Mouse (Mus musculus) right cerebral cortex, postnatal 36 days (tissue): ENCODE measurements around the gene Gm42715.
"Not testable (repeated sequence)": the region's sequence is repeated elsewhere in the genome, so short reads cannot be mapped to it uniquely, and the experiment has no call there.

Source experiments
- DNase-seq, 2 experiments: peaks; one replicate each; pipeline ENCODE4 v3.0.0; 2022; ENCODE audit warnings: low spot score in 2 of 2, mixed read lengths in 1 of 2

Gm42715 gene

DNA sequence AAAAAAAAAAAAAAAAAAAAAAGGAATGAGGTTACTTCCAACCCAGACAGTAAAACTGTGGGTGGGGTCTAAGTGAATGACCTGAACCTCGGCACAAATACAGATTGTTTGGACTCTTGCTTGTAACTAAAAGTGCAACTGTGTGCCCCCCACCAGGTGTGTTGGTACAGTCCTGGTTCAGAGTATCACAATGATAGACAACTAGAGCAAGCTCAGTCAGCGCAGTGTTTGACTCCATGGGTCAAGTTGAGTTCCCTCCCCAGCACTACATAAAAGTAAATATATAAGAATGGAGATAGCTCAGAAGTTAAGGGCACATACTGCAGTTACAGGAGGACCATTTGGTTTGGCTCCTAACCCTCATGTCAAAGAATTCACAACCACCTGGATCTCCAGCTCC is 22.0 kb upstream of the Gm42715 start:
- no peak for DNase-seq

DNA sequence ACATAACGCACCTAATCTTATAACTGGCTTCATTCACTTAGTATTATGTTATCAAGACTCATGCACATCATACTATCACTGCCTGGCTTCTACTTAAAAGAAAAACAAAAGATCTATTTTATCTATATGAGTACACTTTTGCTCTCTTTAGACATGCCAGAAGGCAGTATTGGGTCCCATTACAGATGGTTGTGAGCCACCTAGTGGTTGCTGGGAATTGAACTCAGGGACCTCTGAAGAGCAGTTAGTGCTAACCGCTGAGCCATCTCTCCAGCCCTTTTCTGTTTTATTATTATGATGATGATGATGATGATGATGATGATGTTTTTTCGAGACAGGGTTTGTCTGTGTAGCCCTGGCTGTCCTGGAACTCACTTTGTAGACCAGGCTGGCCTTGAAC is 21.0 kb upstream of the Gm42715 start:
- no peak for DNase-seq

DNA sequence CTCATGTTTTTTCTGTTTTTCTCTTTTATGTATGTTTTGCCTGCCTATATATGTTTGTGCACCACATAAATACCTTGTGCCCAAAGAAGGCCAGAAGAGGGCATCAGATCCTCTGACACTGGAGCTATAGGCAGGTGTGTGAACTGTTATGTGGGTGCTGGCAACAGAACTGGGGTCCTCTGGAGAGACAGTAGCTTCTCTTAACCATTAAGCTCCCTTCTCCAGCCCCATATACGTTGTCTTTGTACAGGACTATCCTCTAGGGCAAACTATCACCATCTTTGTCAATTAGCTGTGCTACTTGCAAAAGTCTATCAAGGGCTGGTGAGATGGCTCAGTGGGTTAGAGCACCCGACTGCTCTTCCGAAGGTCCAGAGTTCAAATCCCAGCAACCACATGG is 11.1 kb upstream of the Gm42715 start:
- DNase-seq: no peak

GRCm38 (mm10) chr7:127509830-127510229 is 9.6 kb upstream of the Gm42715 start:
- not testable (repeated sequence) for DNase-seq

DNA sequence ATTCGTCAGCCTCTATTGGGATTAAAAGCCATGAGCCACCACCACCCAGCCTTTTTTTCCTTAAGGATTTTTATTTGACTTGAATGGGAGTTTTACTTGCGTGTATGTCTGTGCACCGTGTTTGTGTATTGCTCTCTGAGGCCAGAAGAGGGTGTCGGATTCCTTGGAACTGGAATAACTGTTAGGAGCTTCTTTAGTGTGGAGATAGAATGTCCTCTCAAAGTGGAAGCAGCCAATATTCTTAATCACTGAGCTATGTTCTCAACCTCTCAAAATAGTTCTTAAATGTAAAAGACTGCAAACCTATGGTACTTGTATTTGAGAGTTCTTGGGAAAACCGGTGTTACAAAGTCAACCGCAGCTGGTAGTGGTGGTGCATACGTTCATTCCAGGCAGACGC is 8.1 kb upstream of the Gm42715 start:
- DNase-seq: no peak

- peak; percentile 94 to 95 for DNase-seq
Observed at GRCm38 (mm10) chr7:127511808-127512230, 7.6 kb upstream of the Gm42715 start, which contains the start of gene Srcap. Gene Srcap, plus strand, starts transcription at chr7:127511983.

DNA sequence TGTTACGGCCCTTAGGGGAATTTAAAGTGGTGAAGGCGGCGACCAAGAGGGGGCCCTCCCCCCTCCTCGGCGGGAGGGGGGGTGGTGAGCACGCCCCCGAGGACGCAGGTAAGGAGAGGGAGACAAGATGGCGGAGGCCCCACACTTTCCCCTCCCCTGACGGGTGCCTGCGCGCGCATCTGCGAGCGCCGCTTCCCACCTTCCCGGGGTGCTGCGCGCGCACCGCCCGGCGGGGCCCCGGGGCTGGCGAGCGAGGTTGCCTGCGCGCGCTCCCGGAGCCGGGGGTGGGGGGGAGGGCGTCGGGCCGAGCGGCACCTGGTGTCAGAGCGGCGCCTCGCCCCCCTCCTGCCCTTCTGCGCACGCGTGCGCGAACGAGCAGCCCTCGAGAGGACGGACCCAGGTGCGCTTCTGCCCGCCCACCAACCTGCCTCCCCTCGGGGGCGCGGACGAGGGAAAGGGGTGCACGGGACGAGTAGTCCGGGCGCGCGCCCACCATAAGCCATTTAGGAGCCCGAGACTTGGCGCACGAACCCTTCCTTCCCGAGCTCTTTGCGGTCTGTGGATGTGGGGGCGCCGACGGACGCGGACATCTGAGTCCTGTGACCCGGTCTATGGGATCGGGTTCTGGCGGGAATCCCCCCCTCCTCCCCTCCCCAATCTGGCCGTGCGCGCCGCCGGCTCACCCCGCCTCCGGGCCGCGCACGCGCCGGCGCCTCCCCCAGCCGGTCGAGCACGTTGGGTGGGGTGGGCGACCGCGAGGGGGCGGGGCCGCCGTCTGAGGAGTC is 7.0 kb upstream of the Gm42715 start:
- peak; percentile 81 to 82 for DNase-seq

DNA sequence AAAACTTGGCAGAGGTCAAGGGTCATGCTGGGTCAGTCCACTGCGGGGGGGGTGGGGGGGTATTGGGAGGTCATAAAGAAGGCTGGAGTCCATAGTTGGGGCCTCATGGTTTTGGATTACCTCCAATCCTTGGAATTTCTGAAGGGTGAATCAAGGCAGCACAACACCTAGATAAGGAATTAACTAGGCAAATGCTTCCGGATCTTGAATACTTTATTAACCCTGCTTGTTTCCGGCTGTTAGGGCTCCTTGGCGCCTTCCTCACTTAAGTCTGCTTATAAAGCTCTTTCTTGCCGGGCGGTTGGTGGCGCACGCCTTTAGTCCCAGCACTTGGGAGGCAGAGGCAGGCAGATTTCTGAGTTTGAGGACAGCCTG is 6.4 kb upstream of the Gm42715 start:
- DNase-seq: no peak

DNA sequence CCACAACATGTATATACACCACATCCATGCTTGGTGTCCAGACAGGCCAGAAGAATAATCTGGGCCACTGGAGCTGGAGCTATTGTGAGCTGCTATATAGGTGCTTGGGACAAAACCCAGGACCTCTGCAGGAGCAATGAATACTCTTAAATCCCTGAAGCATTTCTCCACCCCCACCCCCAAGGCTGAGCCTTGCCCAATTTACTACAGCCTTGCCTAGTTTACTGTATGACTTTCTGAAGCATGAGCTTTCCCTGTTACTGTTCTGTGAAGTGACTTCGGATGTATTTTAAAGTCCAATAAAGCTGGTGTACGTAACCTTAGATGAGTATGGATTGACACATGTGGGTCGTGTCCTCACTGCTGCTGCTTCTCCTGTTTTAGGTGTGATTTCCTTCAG is 5.6 kb upstream of the Gm42715 start:
- DNase-seq: no peak

DNA sequence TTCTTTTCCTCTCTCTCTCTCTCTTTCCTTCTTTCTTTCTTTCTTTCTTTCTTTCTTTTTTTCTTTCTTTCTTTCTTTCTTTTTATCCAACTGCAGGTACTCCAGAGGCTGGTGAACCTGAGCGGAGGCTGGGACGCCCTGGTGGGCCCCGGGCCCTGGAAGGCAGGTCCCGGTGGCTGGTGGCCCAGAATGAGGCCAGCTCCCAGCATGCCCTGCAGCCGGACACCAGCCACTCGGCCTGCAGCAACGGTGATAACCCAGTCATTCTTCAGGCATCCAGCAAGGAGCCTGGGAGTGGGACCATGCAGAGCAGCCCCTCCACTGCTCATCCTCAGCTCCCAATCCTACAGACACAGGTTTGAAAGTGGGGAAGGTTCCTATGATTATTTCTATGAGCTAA is 3.5 kb upstream of the Gm42715 start:
- no peak for DNase-seq

- no peak for DNase-seq
Observed at GRCm38 (mm10) chr7:127516344-127516743, 3.0 kb upstream of the Gm42715 start.

DNA sequence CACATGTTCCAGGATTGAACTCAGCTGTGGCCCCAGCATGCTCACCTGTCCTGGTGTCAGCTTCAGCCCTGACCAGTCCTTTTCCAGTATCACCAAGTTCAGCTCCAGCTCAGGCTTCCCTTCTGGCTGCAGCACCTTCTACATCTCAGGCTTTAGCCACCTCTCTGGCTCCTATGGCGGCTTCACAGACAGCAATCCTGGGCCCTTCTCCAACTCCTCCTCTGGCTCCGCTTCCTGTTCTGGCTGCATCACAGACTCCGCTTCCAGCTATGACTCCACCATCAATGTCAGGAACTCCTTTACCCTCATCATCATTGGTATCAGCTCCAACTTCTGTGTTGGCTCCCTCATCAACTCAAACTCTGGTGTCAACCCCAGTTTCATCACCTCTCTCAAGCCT is 22.3 kb downstream of the Gm42715 start:
- DNase-seq: no peak

DNA sequence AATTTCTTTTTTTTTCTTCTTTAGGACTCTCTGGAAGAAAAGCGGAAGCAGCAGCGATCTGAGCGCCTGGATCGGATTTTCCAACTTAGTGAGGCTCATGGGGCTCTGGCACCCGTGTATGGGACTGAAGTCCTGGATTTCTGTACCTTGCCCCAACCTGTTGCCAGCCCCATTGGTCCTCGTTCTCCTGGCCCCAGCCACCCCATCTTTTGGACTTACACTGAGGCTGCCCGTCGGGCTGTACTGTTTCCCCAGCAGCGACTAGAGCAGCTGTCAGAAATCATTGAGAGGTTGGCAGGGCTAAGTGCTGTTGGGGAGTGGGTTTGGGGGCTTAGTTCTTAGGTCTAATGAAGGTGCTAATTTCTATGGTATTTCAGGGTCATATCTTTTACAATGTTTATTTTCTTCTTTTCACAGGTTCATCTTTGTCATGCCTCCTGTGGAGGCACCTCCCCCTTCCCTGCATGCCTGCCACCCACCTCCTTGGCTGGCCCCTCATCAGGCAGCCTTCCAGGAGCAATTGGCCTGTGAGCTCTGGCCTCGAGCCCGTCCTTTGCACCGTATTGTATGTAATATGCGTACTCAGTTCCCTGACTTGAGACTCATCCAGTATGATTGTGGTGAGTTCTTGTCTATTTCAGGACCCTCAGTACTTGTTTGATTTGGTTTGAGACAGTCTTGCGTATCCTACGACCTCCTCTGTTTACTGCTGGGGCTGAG is 29.9 kb downstream of the Gm42715 start:
- no peak for DNase-seq

DNA sequence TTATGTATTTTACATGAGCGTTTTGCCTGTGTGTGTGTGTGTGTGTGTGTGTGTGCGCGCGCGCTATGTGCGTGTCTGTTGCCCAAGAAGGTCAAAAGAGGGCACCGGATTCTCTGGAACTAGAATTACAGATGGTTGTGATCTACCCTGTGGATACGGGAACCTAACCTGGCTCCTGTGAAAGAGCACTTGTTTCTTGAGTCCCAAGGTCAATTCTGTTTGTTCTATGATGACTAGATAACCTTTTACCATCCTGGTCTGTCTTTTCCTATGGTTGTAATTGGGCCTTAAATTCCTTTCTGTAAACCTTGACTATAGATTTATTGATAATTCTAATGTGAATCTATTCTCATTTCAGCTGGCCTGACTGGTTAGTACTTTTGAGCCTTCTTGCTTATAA is 32.2 kb downstream of the Gm42715 start:
- DNase-seq: no peak

- DNase-seq: no peak
Observed at GRCm38 (mm10) chr7:127560580-127560979, 41.2 kb downstream of the Gm42715 start.

DNA sequence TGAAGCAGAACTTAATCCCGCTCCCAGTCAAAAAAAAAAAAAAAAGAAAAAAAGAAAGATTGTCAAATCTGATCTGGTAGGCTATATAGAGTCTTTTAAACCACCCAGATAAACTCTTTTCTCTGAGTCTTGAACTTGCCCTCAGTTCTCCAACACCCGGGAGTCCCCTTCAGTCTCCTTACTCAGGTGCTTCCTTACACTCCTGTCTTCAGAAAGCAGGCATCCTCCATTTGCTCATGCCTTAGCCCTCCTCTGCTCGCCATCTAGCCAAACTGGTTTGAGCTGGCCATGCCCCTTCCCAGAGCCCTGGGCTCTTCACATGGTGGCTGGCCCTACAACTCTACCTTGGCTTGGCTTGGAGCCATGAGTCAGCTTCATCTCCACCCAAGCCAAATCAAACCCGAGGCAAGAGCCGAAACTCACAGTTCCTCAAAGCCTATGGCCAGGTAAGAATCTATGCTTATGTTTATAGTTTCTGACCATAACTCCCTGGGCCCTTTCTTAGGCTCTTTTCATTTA is 42.0 kb downstream of the Gm42715 start, which contains the start of gene Tmem265:
Gene Tmem265 (plus strand): TSS at position 51 of the 519 bp plus-strand sequence.
- DNase-seq: no peak

GRCm38 (mm10) chr7:127564381-127565150 is 45.2 kb downstream of the Gm42715 start:
- DNase-seq: no peak

DNA sequence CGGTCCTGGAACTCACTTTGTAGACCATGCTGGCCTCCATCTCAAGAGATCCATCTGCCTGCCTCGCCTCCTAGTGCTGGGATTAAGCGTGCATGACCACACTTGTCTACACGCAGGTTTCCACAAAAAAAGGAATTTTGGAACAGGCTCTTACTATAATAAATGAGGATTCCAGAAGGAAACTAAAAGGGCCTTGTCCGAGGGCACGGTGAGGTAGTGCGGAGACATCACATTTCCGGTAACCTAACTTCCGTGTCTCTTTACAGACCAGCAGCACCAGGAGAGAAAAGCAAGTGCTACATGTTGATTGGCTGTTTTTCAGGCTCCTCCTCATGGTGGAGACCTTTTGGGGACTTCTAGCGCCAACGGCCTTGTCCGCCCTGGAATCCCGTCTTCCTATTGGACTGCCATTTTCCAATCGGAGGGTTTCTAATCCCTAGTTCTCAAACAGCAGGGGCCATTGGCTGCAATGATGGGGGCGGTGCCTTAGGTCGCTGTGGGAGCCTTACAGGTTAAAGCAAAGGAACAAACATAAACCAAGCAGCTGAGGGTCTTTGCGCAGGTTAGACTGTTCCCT is 53.6 kb downstream of the Gm42715 start, which contains the start of gene Phkg2:
Gene Phkg2 (plus strand): TSS at position 446 of the 577 bp plus-strand sequence.
- peak; percentile 91 to 94 for DNase-seq

- DNase-seq: no peak
Observed at GRCm38 (mm10) chr7:127573503-127574008, 54.2 kb downstream of the Gm42715 start.

DNA sequence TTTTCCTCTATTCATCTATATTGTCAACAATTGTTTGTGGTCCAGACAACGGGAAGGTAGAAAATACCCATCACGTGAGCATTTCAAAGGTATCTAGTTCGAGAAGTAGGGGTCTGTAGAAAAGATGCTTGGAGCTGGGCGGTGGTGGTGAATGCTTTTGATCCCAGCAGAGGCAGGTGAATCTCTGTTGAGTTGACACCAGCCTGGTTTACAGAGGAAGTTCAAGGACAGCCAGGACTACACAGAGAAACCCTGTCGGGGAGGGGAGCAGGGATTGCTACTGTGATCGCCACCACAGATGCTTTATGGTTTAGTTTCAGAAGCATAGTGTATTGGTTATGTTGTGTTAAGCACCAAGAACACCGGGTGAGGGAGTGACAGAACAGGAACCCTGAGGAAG is 54.7 kb downstream of the Gm42715 start:
- no peak for DNase-seq

GRCm38 (mm10) chr7:127583260-127583659 is 63.9 kb downstream of the Gm42715 start:
- DNase-seq: no peak
